Comparison of ENCODE assay signal across 23 mouse cellular contexts in the genomic region with DNA sequence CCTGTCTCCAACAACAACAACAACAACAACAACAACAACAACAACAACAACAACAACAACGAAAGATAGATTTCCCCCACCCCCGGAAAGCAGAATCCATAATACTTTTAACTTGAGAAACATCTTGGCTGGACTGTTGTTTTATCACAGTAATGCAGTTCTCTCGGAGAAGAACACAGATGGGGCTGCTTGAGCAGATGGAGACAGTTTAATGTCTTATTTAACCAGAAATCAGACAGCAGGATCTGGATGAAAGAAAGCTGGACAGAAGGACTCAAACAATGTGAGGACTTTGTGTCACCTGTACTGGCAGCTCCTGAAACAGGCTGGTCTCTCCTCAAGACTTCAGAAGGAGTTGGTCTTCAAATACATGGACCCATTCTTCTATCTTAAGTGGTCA.
DNase-seq lines count a peak whose midpoint lies in the region; TF ChIP-seq lines count a peak whose summit lies in the region.
"Had no signal": no experiment of that assay in that cellular context is flagged by ENCODE, and none has a peak within 500 bp of the region (broad histone marks: within the 10 kb centered on the region; RNA-seq: fewer than 3 reads in every experiment).

No protein-coding gene starts in this region.

- DNase-seq in layer of hippocampus, adult 18-20 months (ENCODE audit: low spot score in 2 of 2): peak; percentile 2 to 25
- no peak for DNase-seq in layer of hippocampus, postnatal 10 days (ENCODE audit: low spot score in 2 of 2)
- no peak for DNase-seq in left cerebral cortex, adult 2 months (ENCODE audit: extremely low spot score in 1 of 2, low spot score in 2 of 2)
- DNase-seq in left cerebral cortex, adult 18-20 months (ENCODE audit: low spot score in 2 of 2): no peak
- DNase-seq in thymus, postnatal 0 days (ENCODE audit: low spot score): no peak
- DNase-seq: adrenal gland, adult 2 months; adrenal gland, postnatal 14 days; cerebellum, adult 11-12 months; cerebellum, adult 8-10 months; cerebellum, postnatal 10 days; cerebellum, postnatal 36 days; gastrocnemius, postnatal 25 days; heart, adult 18-20 months; heart, postnatal 10 days; heart, postnatal 36 days had no signal

- no peak overlapping the region for H3K4me3 ChIP-seq in left cerebral cortex, adult 2 months
- no peak overlapping the region for H3K4me3 ChIP-seq in cortical plate, adult 2 months (ENCODE audit: insufficient read depth, low read length)
- H3K4me3 ChIP-seq: forebrain, embryonic 10.5 days; forebrain, embryonic 13.5 days; heart, embryonic 12.5 days; heart, embryonic 15.5 days; hindbrain, embryonic 10.5 days had no signal

- H3K27ac ChIP-seq in left cerebral cortex, adult 2 months: peak overlapping the region; percentile 55
- peak overlapping the region; percentile 77 for H3K27ac ChIP-seq in cortical plate, adult 2 months (ENCODE audit: insufficient read depth, low read length)
- H3K27ac ChIP-seq: forebrain, embryonic 10.5 days; forebrain, embryonic 13.5 days; heart, embryonic 15.5 days; hindbrain, embryonic 10.5 days; hindbrain, embryonic 14.5 days; hindbrain, postnatal 0 days had no signal

- TF ChIP-seq POLR2A in cortical plate, adult 2 months (IDR thresholded peaks at IDR 0.05; ENCODE audit: extremely low read depth, insufficient read depth, low read length): no peak

- no peaks in the 10 kb centered on the region; the same call in 1 of the 2 replicates for H3K4me1 ChIP-seq in cortical plate, adult 2 months (ENCODE audit: control insufficient read depth, insufficient read depth, low read length)
- H3K4me1 ChIP-seq: forebrain, embryonic 10.5 days; forebrain, embryonic 13.5 days; heart, embryonic 12.5 days; heart, embryonic 15.5 days; hindbrain, embryonic 10.5 days had no signal

- intact Hi-C loops in left cerebral cortex, adult 2 months (cut with DNase I): loop anchor here (2.0 to 10.0 kb wide), 2 partner anchors 43 to 227 kb away; no protein-coding TSS in a partner anchor

- TF ChIP-seq CTCF in left cerebral cortex, adult 2 months (IDR thresholded peaks at IDR 0.05): no peak
- no peak for TF ChIP-seq CTCF in cortical plate, adult 2 months (IDR thresholded peaks at IDR 0.05; ENCODE audit: extremely low read depth, insufficient read depth, low read length)

Comparison
In these comparisons a context has a peak if more than half of its experiments do, and no peak if none do; other contexts are left out.
1. DNase-seq: peak in layer of hippocampus, adult 18-20 months (2 of 2); none in layer of hippocampus, postnatal 10 days (0 of 2), left cerebral cortex, adult 2 months (0 of 2), left cerebral cortex, adult 18-20 months (0 of 2) and thymus, postnatal 0 days (single experiment).